Mouse (Mus musculus): ENCODE measurements at regions not wholly inside any gene's neighbourhood (a gene's known extent, or its start where the extent isn't known, plus 50 kb on each side); places are given as distances from the start of the nearest gene placed in this dataset.

DNA sequence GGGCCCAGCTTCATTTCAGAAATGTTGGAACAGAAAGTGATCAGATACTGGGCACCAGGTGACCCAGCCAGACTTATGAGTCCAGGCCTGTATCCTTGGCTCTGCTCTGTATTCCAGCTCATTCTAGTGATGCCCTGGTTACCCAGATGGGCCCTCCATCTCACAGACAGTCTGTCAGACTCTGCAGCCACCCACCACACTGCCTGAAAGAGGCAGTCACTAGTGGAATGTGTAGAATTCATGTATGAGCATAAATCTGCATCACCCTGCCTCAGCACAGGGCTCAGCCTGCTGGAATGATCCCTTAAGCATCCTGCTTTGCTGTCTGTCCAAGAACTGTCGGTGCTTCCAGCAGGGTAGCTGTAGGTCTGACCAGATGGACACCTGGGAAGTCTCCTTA is 51.8 kb upstream of the Nectin1 start:
- Histone ChIP-seq H3K4me1 (ENCODE audit: insufficient read depth, low read depth, low read length) (no peaks in the 10 kb centered on the region), H3K36me3 (replicated peaks) (no peaks in the 10 kb centered on the region), H3K4me3 (ENCODE audit: low read depth, low read length) (no peak overlapping the region), H3K9me3 (replicated peaks) (peaks cover 34% of the 10 kb centered on the region), H3K27me3 (ENCODE audit: insufficient read depth, low read length) (no peaks in the 10 kb centered on the region; the same call in 1 of the 2 replicates)
- TF ChIP-seq POLR2AphosphoS5 (IDR thresholded peaks at IDR 0.05; ENCODE audit: insufficient replicate concordance, low read depth, low read length) (no peak), GATA2 (IDR thresholded peaks at IDR 0.05; ENCODE audit: borderline replicate concordance, low read depth, low read length) (no peak), TAL1 (conservative IDR thresholded peaks at IDR 0.05; ENCODE audit: low read depth, low read length) (no peak), GATA1 (IDR thresholded peaks at IDR 0.05; ENCODE audit: borderline replicate concordance, low read length) (no peak), CTCF (IDR thresholded peaks at IDR 0.05; ENCODE audit: low read depth, low read length) (no peak)
- ATAC-seq (ENCODE audit: extremely low read depth, insufficient number of reproducible peaks, low FRiP score, poor library complexity, severe bottlenecking): no peak
- no peak for DNase-seq (ENCODE audit: low spot score)

DNA sequence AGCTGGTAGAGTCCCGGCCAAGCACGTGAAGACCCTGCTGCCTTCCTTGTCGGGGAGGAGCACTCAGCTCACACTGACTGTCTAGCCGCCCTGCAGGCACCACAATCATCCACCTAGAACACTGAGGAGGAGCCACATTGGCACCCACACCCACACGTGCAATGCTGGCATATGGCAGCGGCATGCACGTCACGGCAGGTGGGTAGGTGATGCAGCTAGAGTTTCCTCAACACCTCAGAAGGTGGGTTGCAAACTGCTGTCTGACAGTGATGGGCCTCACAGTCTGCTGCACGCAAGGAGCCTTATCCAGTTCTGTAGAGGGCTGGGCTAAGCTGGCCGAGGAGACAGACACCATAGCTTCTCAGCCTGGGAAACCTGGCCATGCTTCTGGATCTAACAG is 51.2 kb upstream of the Nectin1 start:
- H3K4me1 ChIP-seq (ENCODE audit: insufficient read depth, low read depth, low read length): no peaks in the 10 kb centered on the region
- H3K9me3 ChIP-seq (replicated peaks): peaks cover 37% of the 10 kb centered on the region
- TF ChIP-seq GATA1 (IDR thresholded peaks at IDR 0.05; ENCODE audit: borderline replicate concordance, low read length): no peak
- no peak for TF ChIP-seq TAL1 (conservative IDR thresholded peaks at IDR 0.05; ENCODE audit: low read depth, low read length)
- TF ChIP-seq POLR2AphosphoS5 (IDR thresholded peaks at IDR 0.05; ENCODE audit: insufficient replicate concordance, low read depth, low read length): no peak
- TF ChIP-seq CTCF (IDR thresholded peaks at IDR 0.05; ENCODE audit: low read depth, low read length): no peak
- no peak for TF ChIP-seq GATA2 (IDR thresholded peaks at IDR 0.05; ENCODE audit: borderline replicate concordance, low read depth, low read length)
- ATAC-seq (ENCODE audit: extremely low read depth, insufficient number of reproducible peaks, low FRiP score, poor library complexity, severe bottlenecking) (no peak), DNase-seq (ENCODE audit: low spot score) (no peak)
- no peak overlapping the region for H3K4me3 ChIP-seq (ENCODE audit: low read depth, low read length)
- H3K36me3 ChIP-seq (replicated peaks): no peaks in the 10 kb centered on the region
- no peaks in the 10 kb centered on the region; the same call in 1 of the 2 replicates for H3K27me3 ChIP-seq (ENCODE audit: insufficient read depth, low read length)
